11 mouse cellular contexts compared by ENCODE assay signal in the genomic region with DNA sequence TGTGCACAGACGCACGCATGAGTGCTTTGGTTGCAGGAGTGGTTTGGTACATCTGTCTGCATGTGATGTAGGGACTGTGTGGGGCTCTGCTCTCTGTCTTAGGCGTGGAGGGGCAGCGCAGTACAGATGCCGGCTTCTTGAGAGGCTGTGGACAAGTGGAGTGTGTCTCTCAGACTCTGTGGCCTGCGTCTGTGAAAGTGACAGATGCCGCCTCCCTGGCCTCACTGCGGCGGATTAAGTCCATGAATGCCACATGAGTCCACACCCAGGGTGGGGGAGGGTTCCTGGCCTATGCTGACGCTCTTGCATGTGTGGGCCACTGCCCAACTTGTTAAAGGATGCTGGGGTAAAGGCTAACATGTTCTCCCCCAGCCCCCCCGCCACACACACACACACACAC. TPM values are rescaled to one million over a fixed set of nuclear protein-coding genes. Genes with fewer than 3 reads are reported as not detected.
DNase-seq lines count a peak whose midpoint lies in the region; ATAC-seq and TF ChIP-seq lines count a peak whose summit lies in the region.
"Had no signal": no experiment of that assay in that cellular context is flagged by ENCODE, and none has a peak within 500 bp of the region (broad histone marks: within the 10 kb centered on the region; RNA-seq: fewer than 3 reads in every experiment).

No protein-coding gene starts in this region.

- no peak overlapping the region for H3K4me3 ChIP-seq in forebrain, embryonic 10.5 days
- no peak overlapping the region for H3K4me3 ChIP-seq in forebrain, postnatal 0 days (ENCODE audit: low read depth, low read length)
- no peak overlapping the region for H3K4me3 ChIP-seq in forebrain, embryonic 14.5 days (ENCODE audit: low read depth, low read length)
- no peak overlapping the region for H3K4me3 ChIP-seq in hindbrain, embryonic 16.5 days (ENCODE audit: low read length)
- no peak overlapping the region for H3K4me3 ChIP-seq in neural tube, embryonic 13.5 days

- 0 out of 2 replicates have a peak overlapping the region, but pooled peaks have one; percentile 21 for H3K27ac ChIP-seq in forebrain, embryonic 10.5 days
- H3K27ac ChIP-seq in forebrain, postnatal 0 days (ENCODE audit: low read depth, low read length), result no peak overlapping the region
- H3K27ac ChIP-seq in forebrain, embryonic 14.5 days (ENCODE audit: low read depth, low read length), result no peak overlapping the region; the same call in 1 of the 2 replicates
- peak overlapping the region; percentile 34 for H3K27ac ChIP-seq in hindbrain, embryonic 16.5 days (ENCODE audit: low read depth, low read length)
- peak overlapping the region; percentile 99 for H3K27ac ChIP-seq in neural tube, embryonic 13.5 days (replicated peaks)

- 59% methylated on average over 11 of the region's 11 CpGs for WGBS in forebrain, embryonic 10.5 days
- WGBS in forebrain, postnatal 0 days, result 38% methylated on average over 11 of the region's 11 CpGs
- 47% methylated on average over 11 of the region's 11 CpGs for WGBS in forebrain, embryonic 14.5 days
- 35% methylated on average over 10 of the region's 11 CpGs for WGBS in hindbrain, embryonic 16.5 days
- 43% methylated on average over 11 of the region's 11 CpGs for WGBS in neural tube, embryonic 13.5 days

- H3K36me3 ChIP-seq in forebrain, embryonic 10.5 days (replicated peaks), result no peaks in the 10 kb centered on the region
- H3K36me3 ChIP-seq in forebrain, postnatal 0 days (ENCODE audit: insufficient read depth), result no peaks in the 10 kb centered on the region
- no peaks in the 10 kb centered on the region for H3K36me3 ChIP-seq in forebrain, embryonic 14.5 days (ENCODE audit: control insufficient read depth, insufficient read depth, low read length)
- H3K36me3 ChIP-seq in hindbrain, embryonic 16.5 days (ENCODE audit: control insufficient read depth, insufficient read depth, low read length), result no peaks in the 10 kb centered on the region
- H3K36me3 ChIP-seq in neural tube, embryonic 13.5 days, result no peaks in the 10 kb centered on the region

- TF ChIP-seq CTCF in forebrain, postnatal 0 days (IDR thresholded peaks at IDR 0.05; ENCODE audit: low read depth), result no peak

- no peak overlapping the region for H3K9ac ChIP-seq in forebrain, postnatal 0 days
- H3K9ac ChIP-seq in forebrain, embryonic 14.5 days (ENCODE audit: low read length), result no peak overlapping the region
- peak overlapping the region; percentile 48; the same call in 1 of the 2 replicates for H3K9ac ChIP-seq in hindbrain, embryonic 16.5 days (ENCODE audit: low read depth, low read length)
- H3K9ac ChIP-seq in neural tube, embryonic 13.5 days, result peak overlapping the region; percentile 60; the same call in 1 of the 2 replicates
- H3K9ac ChIP-seq: lung, embryonic 14.5 days had no signal

- ATAC-seq in forebrain, postnatal 0 days, result no peak
- no peak for ATAC-seq in forebrain, embryonic 14.5 days
- ATAC-seq in hindbrain, embryonic 16.5 days, result no peak
- no peak for ATAC-seq in neural tube, embryonic 13.5 days (ENCODE audit: low read depth)

- intact Hi-C loops in left cerebral cortex, postnatal 25 days (cut with DNase I), result no loop called here

- peaks cover 62% of the 10 kb centered on the region for H3K27me3 ChIP-seq in forebrain, embryonic 10.5 days (ENCODE audit: poor library complexity, severe bottlenecking)
- H3K27me3 ChIP-seq in forebrain, postnatal 0 days (ENCODE audit: insufficient read depth, low read length), result no peaks in the 10 kb centered on the region
- no peaks in the 10 kb centered on the region for H3K27me3 ChIP-seq in forebrain, embryonic 14.5 days (replicated peaks; ENCODE audit: control insufficient read depth, insufficient read depth, low read length)
- no peaks in the 10 kb centered on the region for H3K27me3 ChIP-seq in hindbrain, embryonic 16.5 days (replicated peaks; ENCODE audit: control insufficient read depth, insufficient read depth, low read length)
- H3K27me3 ChIP-seq in neural tube, embryonic 13.5 days, result peaks cover 9% of the 10 kb centered on the region; the same call in 1 of the 2 replicates

- peaks cover 58% of the 10 kb centered on the region for H3K4me1 ChIP-seq in forebrain, embryonic 10.5 days
- H3K4me1 ChIP-seq in forebrain, postnatal 0 days (ENCODE audit: insufficient read depth), result peaks cover 9% of the 10 kb centered on the region
- H3K4me1 ChIP-seq in forebrain, embryonic 14.5 days (ENCODE audit: control insufficient read depth, insufficient read depth, low read length), result peaks cover 21% of the 10 kb centered on the region
- H3K4me1 ChIP-seq in hindbrain, embryonic 16.5 days (ENCODE audit: control insufficient read depth, insufficient read depth, low read depth, low read length), result peaks cover 34% of the 10 kb centered on the region
- peaks cover 70% of the 10 kb centered on the region for H3K4me1 ChIP-seq in neural tube, embryonic 13.5 days (replicated peaks)

- DNase-seq in forebrain, embryonic 10.5 days (ENCODE audit: extremely low spot score, low spot score), result no peak
- no peak for DNase-seq in forebrain, postnatal 0 days
- peak; percentile 37 for DNase-seq in forebrain, embryonic 14.5 days (ENCODE audit: low spot score)
- DNase-seq in thymus, postnatal 10 days (ENCODE audit: low spot score in 2 of 2), result no peak
- no peak for DNase-seq in left cerebral cortex, postnatal 25 days (ENCODE audit: low spot score in 2 of 2)
- DNase-seq in yolk sac, embryonic 10.5 days (ENCODE audit: low spot score), result no peak
- DNase-seq: gastrocnemius, postnatal 36 days; kidney, postnatal 10 days; lung, embryonic 14.5 days had no signal

- H3K4me2 ChIP-seq in forebrain, postnatal 0 days (ENCODE audit: low read depth), result no peak overlapping the region
- H3K4me2 ChIP-seq in forebrain, embryonic 14.5 days (ENCODE audit: low read length), result no peak overlapping the region
- no peak overlapping the region; the same call in 1 of the 2 replicates for H3K4me2 ChIP-seq in hindbrain, embryonic 16.5 days (ENCODE audit: low read length)
- H3K4me2 ChIP-seq in neural tube, embryonic 13.5 days, result peak overlapping the region; percentile 34; the same call in 1 of the 2 replicates
- H3K4me2 ChIP-seq: lung, embryonic 14.5 days had no signal

- no peaks in the 10 kb centered on the region for H3K9me3 ChIP-seq in forebrain, embryonic 10.5 days
- H3K9me3 ChIP-seq in forebrain, postnatal 0 days (ENCODE audit: low read length), result no peaks in the 10 kb centered on the region
- no peaks in the 10 kb centered on the region for H3K9me3 ChIP-seq in forebrain, embryonic 14.5 days (replicated peaks; ENCODE audit: control insufficient read depth, low read length)
- H3K9me3 ChIP-seq in hindbrain, embryonic 16.5 days (ENCODE audit: control insufficient read depth, low read length), result no peaks in the 10 kb centered on the region
- H3K9me3 ChIP-seq in neural tube, embryonic 13.5 days, result no peaks in the 10 kb centered on the region

RNA-seq across cellular contexts. Expression of a gene that starts 5.2 kb away (rescaled TPM):
- 5.5 and 7.0 TPM in 2 replicates for polyA plus RNA-seq in forebrain, embryonic 10.5 days (2016; fragmentation: Nextera tagmentation; extraction: Ambion mirVana)
- 5.8 and 6.0 TPM in 2 replicates for total RNA-seq in forebrain, postnatal 0 days (2014; rRNA removed)
- polyA plus RNA-seq in forebrain, postnatal 0 days (2015; fragmentation: Nextera tagmentation; extraction: Ambion mirVana), result 9.8 and 21.2 TPM in 2 replicates
- 15.5 and 21.1 TPM in 2 replicates for polyA plus RNA-seq in forebrain, embryonic 14.5 days (2014; fragmentation: Nextera tagmentation; extraction: Ambion mirVana)
- polyA plus RNA-seq in hindbrain, embryonic 16.5 days (2015; fragmentation: Nextera tagmentation; extraction: Ambion mirVana), result 19.8 and 28.7 TPM in 2 replicates
- 28.0 and 29.4 TPM in 2 replicates for polyA plus RNA-seq in neural tube, embryonic 13.5 days (2015; fragmentation: Nextera tagmentation; extraction: Ambion mirVana)
- 10 to 100 TPM; 11.8 to 13.7 TPM for total RNA-seq in left cerebral cortex, postnatal 25 days (2021)

RNA-seq across cellular contexts. Expression of a gene that starts 46.1 kb away (rescaled TPM):
- polyA plus RNA-seq in forebrain, embryonic 10.5 days (2016; fragmentation: Nextera tagmentation; extraction: Ambion mirVana), result 8.8 and 10.7 TPM in 2 replicates
- total RNA-seq in forebrain, postnatal 0 days (2014; rRNA removed), result 23.4 and 25.3 TPM in 2 replicates
- 14.9 and 17.3 TPM in 2 replicates for polyA plus RNA-seq in forebrain, postnatal 0 days (2015; fragmentation: Nextera tagmentation; extraction: Ambion mirVana)
- polyA plus RNA-seq in forebrain, embryonic 14.5 days (2014; fragmentation: Nextera tagmentation; extraction: Ambion mirVana), result 10.8 and 12.5 TPM in 2 replicates
- polyA plus RNA-seq in hindbrain, embryonic 16.5 days (2015; fragmentation: Nextera tagmentation; extraction: Ambion mirVana), result 14.2 and 14.8 TPM in 2 replicates
- polyA plus RNA-seq in neural tube, embryonic 13.5 days (2015; fragmentation: Nextera tagmentation; extraction: Ambion mirVana), result 16.6 and 17.7 TPM in 2 replicates
- total RNA-seq in left cerebral cortex, postnatal 25 days (2021), result 10 to 100 TPM; 24.1 to 25.4 TPM

RNA-seq across cellular contexts. Expression of a gene that starts 46.9 kb away (rescaled TPM):
- polyA plus RNA-seq in forebrain, embryonic 10.5 days (2016; fragmentation: Nextera tagmentation; extraction: Ambion mirVana), result 2.6 and 2.9 TPM in 2 replicates
- 5.0 and 8.3 TPM in 2 replicates for total RNA-seq in forebrain, postnatal 0 days (2014; rRNA removed)
- 0.59 and 0.98 TPM in 2 replicates for polyA plus RNA-seq in forebrain, postnatal 0 days (2015; fragmentation: Nextera tagmentation; extraction: Ambion mirVana)
- polyA plus RNA-seq in forebrain, embryonic 14.5 days (2014; fragmentation: Nextera tagmentation; extraction: Ambion mirVana), result 2.3 and 2.8 TPM in 2 replicates
- 1.6 and 1.8 TPM in 2 replicates for polyA plus RNA-seq in hindbrain, embryonic 16.5 days (2015; fragmentation: Nextera tagmentation; extraction: Ambion mirVana)
- polyA plus RNA-seq in neural tube, embryonic 13.5 days (2015; fragmentation: Nextera tagmentation; extraction: Ambion mirVana), result 2.0 and 2.1 TPM in 2 replicates
- total RNA-seq in left cerebral cortex, postnatal 25 days (2021), result 10 to 100 TPM in 1 of 2 experiments, 1 to 10 TPM in 1; 10.0 to 11.1 TPM

Comparison
In these comparisons a context has a peak if more than half of its experiments do, and no peak if none do; other contexts are left out.
1. H3K27ac ChIP-seq: peak in forebrain, embryonic 10.5 days (single experiment), hindbrain, embryonic 16.5 days (single experiment) and neural tube, embryonic 13.5 days (single experiment); none in forebrain, postnatal 0 days (single experiment) and forebrain, embryonic 14.5 days (single experiment).
2. H3K9ac ChIP-seq: peak in hindbrain, embryonic 16.5 days (single experiment) and neural tube, embryonic 13.5 days (single experiment); none in forebrain, postnatal 0 days (single experiment) and forebrain, embryonic 14.5 days (single experiment).